Mouse (Mus musculus) limb, embryonic 10.5 days (tissue): ENCODE results near the gene Enkd1. TPM values are rescaled to one million over a fixed set of nuclear protein-coding genes. Genes with fewer than 3 reads are reported as not detected.

Experiments
- DNase-seq: peaks from one replicate; pipeline ENCODE4 v3.0.0-alpha.2; 2017; ENCODE audit warnings: low spot score
- H3K27ac ChIP-seq: fragments of 300-500 bp; sonication (generic); 2 replicates; pipeline ENCODE4 v1.5.1; 2016; ENCODE audit warnings: mild to moderate bottlenecking
- H3K27me3 ChIP-seq: fragments of 300-500 bp; sonication (generic); 2 replicates; pipeline ENCODE4 v1.6.1; 2016; ENCODE audit warnings: low read depth, mild to moderate bottlenecking; ENCODE audit not compliant: poor library complexity, severe bottlenecking
- H3K36me3 ChIP-seq: fragments of 300-500 bp; sonication (generic); 2 replicates; pipeline ENCODE4 v1.6.1; 2016; ENCODE audit warnings: mild to moderate bottlenecking, moderate library complexity
- H3K4me1 ChIP-seq: fragments of 300-500 bp; sonication (generic); 2 replicates; pipeline ENCODE4 v1.6.1; 2016
- H3K4me3 ChIP-seq: fragments of 300-500 bp; sonication (generic); 2 replicates; pipeline ENCODE4 v1.5.1; 2016; ENCODE audit warnings: mild to moderate bottlenecking, moderate library complexity
- H3K9me3 ChIP-seq: fragments of 300-500 bp; sonication (generic); replicated peaks from 2 replicates; pipeline ENCODE4 v1.6.1; 2016; ENCODE audit warnings: mild to moderate bottlenecking
- WGBS: fragments of 180-500 bp; shearing (Covaris S2); methylation state at CpG from one replicate; pipeline ENCODE4 v1.1.7; 2016; 5-methylcytosine and 5-hydroxymethylcytosine counted together
- polyA plus RNA-seq: library from polyadenylated mRNA; unstranded; fragments of >200 nt; fragmentation: Nextera tagmentation; extraction: Ambion mirVana; gene quantifications from 2 replicates; pipeline ENCODE4 v1.2.1, GENCODE M21; 2016

Enkd1 gene
- polyA plus RNA-seq, 1 experiment from 2014 or later: 47.0 TPM

GRCm38 (mm10) chr8:105715042-105715441 is 7.0 kb upstream of the Enkd1 start:
- no peaks in the 10 kb centered on the region for H3K9me3 ChIP-seq
- no peak overlapping the region for H3K27ac ChIP-seq
- H3K27me3 ChIP-seq: no peaks in the 10 kb centered on the region
- H3K4me3 ChIP-seq: no peak overlapping the region
- 90% methylated on average over 6 of the region's 6 CpGs for WGBS
- no peak for DNase-seq
- peaks cover 30% of the 10 kb centered on the region for H3K36me3 ChIP-seq
- 0 out of 2 replicates have a peak, but pooled peaks cover 4% of the 10 kb centered on the region for H3K4me1 ChIP-seq

GRCm38 (mm10) chr8:105714139-105714538 is 6.1 kb upstream of the Enkd1 start:
- no peak overlapping the region for H3K27ac ChIP-seq
- DNase-seq: peak; percentile 92
- 4% methylated on average over 3 of the region's 3 CpGs for WGBS
- peaks cover 25% of the 10 kb centered on the region for H3K36me3 ChIP-seq
- H3K4me1 ChIP-seq: 0 out of 2 replicates have a peak, but pooled peaks cover 4% of the 10 kb centered on the region
- no peak overlapping the region for H3K4me3 ChIP-seq
- no peaks in the 10 kb centered on the region for H3K27me3 ChIP-seq
- H3K9me3 ChIP-seq: no peaks in the 10 kb centered on the region

GRCm38 (mm10) chr8:105712286-105712685 is 4.3 kb upstream of the Enkd1 start:
- WGBS: 90% methylated on average over 3 of the region's 3 CpGs
- H3K27ac ChIP-seq: no peak overlapping the region
- DNase-seq: no peak
- H3K36me3 ChIP-seq: peaks cover 21% of the 10 kb centered on the region
- no peaks in the 10 kb centered on the region for H3K9me3 ChIP-seq
- H3K27me3 ChIP-seq: no peaks in the 10 kb centered on the region
- H3K4me3 ChIP-seq: no peak overlapping the region
- H3K4me1 ChIP-seq: peaks cover 9% of the 10 kb centered on the region; the same call in 1 of the 2 replicates

- peaks cover 19% of the 10 kb centered on the region for H3K4me1 ChIP-seq
- H3K36me3 ChIP-seq: peaks cover 17% of the 10 kb centered on the region
- H3K27ac ChIP-seq: no peak overlapping the region
- no peaks in the 10 kb centered on the region for H3K27me3 ChIP-seq
- WGBS: 77% methylated on average over 14 of the region's 14 CpGs
- no peaks in the 10 kb centered on the region for H3K9me3 ChIP-seq
- H3K4me3 ChIP-seq: no peak overlapping the region
- DNase-seq: no peak
These were observed 1.3 kb upstream of the Enkd1 start for GRCm38 (mm10) chr8:105709317-105709716.

GRCm38 (mm10) chr8:105708675-105709074 is 665 bp upstream of the Enkd1 start:
- Histone ChIP-seq H3K36me3 (peaks cover 23% of the 10 kb centered on the region), H3K27ac (no peak overlapping the region; the same call in 1 of the 2 replicates), H3K9me3 (no peaks in the 10 kb centered on the region), H3K4me1 (peaks cover 18% of the 10 kb centered on the region), H3K27me3 (no peaks in the 10 kb centered on the region), H3K4me3 (no peak overlapping the region)
- no peak for DNase-seq
- WGBS: 91% methylated on average over 8 of the region's 8 CpGs

GRCm38 (mm10) chr8:105706426-105706825 is 1.6 kb downstream of the Enkd1 start:
- peaks cover 33% of the 10 kb centered on the region for H3K4me1 ChIP-seq
- 84% methylated on average over 12 of the region's 12 CpGs for WGBS
- DNase-seq: no peak
- no peak overlapping the region for H3K27ac ChIP-seq
- peaks cover 40% of the 10 kb centered on the region for H3K36me3 ChIP-seq
- H3K27me3 ChIP-seq: no peaks in the 10 kb centered on the region
- peak overlapping the region; percentile 83 for H3K4me3 ChIP-seq
- no peaks in the 10 kb centered on the region for H3K9me3 ChIP-seq

- no peak for DNase-seq
- Histone ChIP-seq H3K9me3 (no peaks in the 10 kb centered on the region), H3K27ac (no peak overlapping the region), H3K4me3 (no peak overlapping the region), H3K27me3 (no peaks in the 10 kb centered on the region), H3K4me1 (peaks cover 39% of the 10 kb centered on the region), H3K36me3 (peaks cover 40% of the 10 kb centered on the region)
- WGBS: 92% methylated on average over 6 of the region's 6 CpGs
These were observed 3.1 kb downstream of the Enkd1 start for GRCm38 (mm10) chr8:105704955-105705354.

GRCm38 (mm10) chr8:105704146-105704812 is 3.7 kb downstream of the Enkd1 start:
- Histone ChIP-seq H3K4me1 (peaks cover 44% of the 10 kb centered on the region), H3K9me3 (no peaks in the 10 kb centered on the region), H3K27me3 (no peaks in the 10 kb centered on the region), H3K36me3 (peaks cover 45% of the 10 kb centered on the region), H3K4me3 (no peak overlapping the region), H3K27ac (no peak overlapping the region)
- WGBS: 93% methylated on average over 34 of the region's 34 CpGs
- DNase-seq: no peak

- Histone ChIP-seq H3K27ac (no peak overlapping the region), H3K4me1 (peaks cover 41% of the 10 kb centered on the region), H3K4me3 (peak overlapping the region; percentile 9; the same call in 1 of the 2 replicates), H3K27me3 (no peaks in the 10 kb centered on the region), H3K36me3 (peaks cover 57% of the 10 kb centered on the region), H3K9me3 (no peaks in the 10 kb centered on the region)
- 93% methylated on average over 24 of the region's 24 CpGs for WGBS
- no peak for DNase-seq
These were observed 5.1 kb downstream of the Enkd1 start for GRCm38 (mm10) chr8:105702731-105703415.

- H3K9me3 ChIP-seq: no peaks in the 10 kb centered on the region
- H3K27me3 ChIP-seq: no peaks in the 10 kb centered on the region
- peak overlapping the region; percentile 68 for H3K4me3 ChIP-seq
- WGBS: 46% methylated on average over 18 of the region's 18 CpGs
- peaks cover 66% of the 10 kb centered on the region for H3K36me3 ChIP-seq
- no peak for DNase-seq
- peak overlapping the region; percentile 64; the same call in 1 of the 2 replicates for H3K27ac ChIP-seq
- peaks cover 36% of the 10 kb centered on the region for H3K4me1 ChIP-seq
These were observed 6.0 kb downstream of the Enkd1 start for GRCm38 (mm10) chr8:105702001-105702401.

- Histone ChIP-seq H3K4me1 (peaks cover 28% of the 10 kb centered on the region), H3K36me3 (peaks cover 71% of the 10 kb centered on the region), H3K27me3 (no peaks in the 10 kb centered on the region), H3K9me3 (no peaks in the 10 kb centered on the region), H3K27ac (peak within 1 kb of the TSS; percentile 82), H3K4me3 (peak within 1 kb of the TSS; percentile 68)
- peak; percentile 99 for DNase-seq
- under 1% methylated on average over 59 of the region's 60 CpGs for WGBS
These were observed 6.8 kb downstream of the Enkd1 start, which contains the start of the genes Acd and Pard6a for GRCm38 (mm10) chr8:105700966-105701824. Gene Acd, minus strand, starts transcription at chr8:105701102. Gene Pard6a, plus strand, starts transcription at chr8:105701148.

GRCm38 (mm10) chr8:105700566-105700965 is 7.4 kb downstream of the Enkd1 start:
- Histone ChIP-seq H3K36me3 (peaks cover 70% of the 10 kb centered on the region), H3K9me3 (no peaks in the 10 kb centered on the region), H3K4me1 (peaks cover 26% of the 10 kb centered on the region), H3K4me3 (peak overlapping the region; percentile 68), H3K27ac (peak overlapping the region; percentile 82), H3K27me3 (peaks cover under 1% of the 10 kb centered on the region)
- DNase-seq: no peak
- WGBS: 0% methylated on average over 21 of the region's 21 CpGs
